Mouse (Mus musculus) lung, adult 2 months (tissue): Measurements from ENCODE around the gene Cabin1.

Experiments used
- CTCF ChIP-seq: fragments of 200-500 bp; IDR thresholded peaks from 2 replicates; pipeline ENCODE4 v1.5.1; 2011; ENCODE audit warnings: mild to moderate bottlenecking, low read length, control low read depth; ENCODE audit not compliant: insufficient read depth
- POLR2A ChIP-seq: fragments of 200-500 bp; IDR thresholded peaks from 2 replicates; pipeline ENCODE4 v1.6.1; 2011; ENCODE audit warnings: low read depth, mild to moderate bottlenecking, control low read depth, low read length, borderline replicate concordance; ENCODE audit errors: extremely low read depth

DNA sequence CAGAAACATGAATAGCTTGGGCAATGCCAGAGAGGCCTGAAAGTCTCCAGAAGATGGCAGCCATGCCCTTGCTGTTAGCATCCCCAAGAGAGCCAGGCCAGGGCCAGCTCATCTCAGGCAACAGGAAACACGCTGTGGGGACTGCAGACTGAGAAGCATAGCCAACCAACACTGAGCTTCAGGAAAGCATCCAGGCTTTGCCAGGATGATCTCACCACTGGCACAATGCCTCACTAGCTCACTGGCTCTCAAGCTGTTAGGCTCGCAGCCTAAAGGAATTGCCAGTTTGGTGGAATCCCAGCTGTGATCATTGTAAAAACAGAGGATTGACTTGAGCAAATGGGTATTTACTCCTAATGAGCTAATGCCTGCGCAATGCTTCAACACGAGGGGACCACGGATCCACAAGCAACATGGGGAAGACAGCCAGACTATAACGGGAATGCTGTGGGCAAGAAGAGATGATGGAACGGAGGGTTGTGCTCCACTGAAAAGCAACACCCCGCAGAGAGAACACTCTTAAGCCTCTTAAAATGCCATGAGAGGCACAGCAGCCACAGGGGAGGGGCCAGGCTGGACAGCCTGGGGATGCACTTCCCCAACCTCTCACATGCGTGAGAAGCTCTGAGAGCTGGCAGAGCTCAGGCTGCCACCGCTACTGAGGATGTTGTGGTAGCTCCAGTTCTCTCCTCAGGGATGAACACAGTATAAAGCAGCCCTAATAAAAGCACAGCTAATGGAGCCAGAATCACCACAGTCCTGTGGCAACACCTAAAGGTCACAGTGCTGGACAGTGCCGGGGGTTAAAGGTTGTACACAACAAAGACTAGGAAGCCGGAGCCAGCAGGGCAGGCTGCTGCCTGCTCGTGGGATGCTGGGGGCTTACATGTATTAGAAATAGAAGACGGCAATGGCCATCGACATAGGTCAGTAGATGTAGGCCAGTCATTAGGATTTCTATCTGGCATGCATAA, 59.6 kb downstream of the Cabin1 start:
- TF ChIP-seq CTCF = no peak
- TF ChIP-seq POLR2A = no peak
